Mouse (Mus musculus) CH12.LX (cell line): Measurements from ENCODE around the gene Tmem132d.

ENCODE experiments used
- CTCF ChIP-seq, 2 experiments: IDR thresholded peaks in 1 of 2; conservative IDR thresholded peaks in 1 of 2; 2 replicates each; pipeline ENCODE4 v1.5.1; 2011 to 2012; ENCODE audit warnings: low read depth in 2 of 2, low read length in 2 of 2, improper control_type of control experiment in 1 of 2, inconsistent platforms in 1 of 2, mild to moderate bottlenecking in 1 of 2, moderate library complexity in 1 of 2
- EP300 ChIP-seq: IDR thresholded peaks from 2 replicates; pipeline ENCODE4 v1.6.1; 2011; ENCODE audit warnings: low read length, improper control_type of control experiment
- MAX ChIP-seq: IDR thresholded peaks from 2 replicates; pipeline ENCODE4 v1.6.1; 2011; ENCODE audit warnings: low read length, improper control_type of control experiment
- MEF2A ChIP-seq: IDR thresholded peaks from 2 replicates; pipeline ENCODE4 v1.6.1; 2014; ENCODE audit warnings: low read depth, mild to moderate bottlenecking, inconsistent platforms, low read length, improper control_type of control experiment, borderline replicate concordance
- NRF1 ChIP-seq: IDR thresholded peaks from 2 replicates; pipeline ENCODE4 v1.6.1; 2014; ENCODE audit warnings: low read depth, mild to moderate bottlenecking, inconsistent platforms, low read length, improper control_type of control experiment, moderate library complexity
- POLR2A ChIP-seq: IDR thresholded peaks from 2 replicates; pipeline ENCODE4 v1.6.1; 2011; ENCODE audit warnings: low read depth, mild to moderate bottlenecking, improper control_type of control experiment, low read length
- USF1 ChIP-seq: IDR thresholded peaks from 2 replicates; pipeline ENCODE4 v1.6.1; 2014; ENCODE audit warnings: low read depth, mild to moderate bottlenecking, inconsistent platforms, low read length, improper control_type of control experiment
- ZNF384 ChIP-seq: IDR thresholded peaks from 2 replicates; pipeline ENCODE4 v1.6.1; 2012; ENCODE audit warnings: low read depth, low read length, improper control_type of control experiment, inconsistent platforms

DNA sequence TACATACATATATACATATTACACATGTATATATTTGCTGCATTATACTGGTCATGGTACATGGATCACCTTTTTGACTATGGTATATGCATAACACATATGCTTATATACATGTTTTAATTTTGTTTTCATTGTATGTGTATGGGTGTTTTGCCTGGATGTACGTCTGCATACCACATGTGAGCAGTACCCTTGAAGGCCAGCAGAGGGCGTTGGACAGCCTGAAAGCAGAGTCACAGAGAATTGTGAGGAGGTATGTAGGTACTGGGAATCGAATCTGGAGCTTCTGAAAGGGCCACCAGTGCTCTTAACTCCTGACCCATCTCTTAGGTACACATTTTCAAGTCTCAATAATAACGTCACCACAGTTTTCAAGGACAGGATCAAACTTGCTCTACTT is 43.2 kb downstream of the Tmem132d start:
- TF ChIP-seq POLR2A (no peak), CTCF (conservative IDR thresholded peaks at IDR 0.05 in 1 of 2, IDR thresholded peaks at IDR 0.05 in 1 of 2; ENCODE audit: low read depth in 2 of 2, low read length in 2 of 2) (no peak), EP300 (no peak), NRF1 (no peak), MEF2A (no peak), ZNF384 (no peak), MAX (no peak), USF1 (no peak)
